Mouse (Mus musculus) stomach, embryonic 14.5 days (tissue): ENCODE measurements at regions not wholly inside any gene's neighbourhood (a gene's known extent, or its start where the extent isn't known, plus 50 kb on each side); places are given as distances from the start of the nearest gene placed in this dataset.

Experiments
- ATAC-seq: fragments of 200-750 bp; cut with Nextera tagmentation; 2 replicates; pipeline ENCODE4 v1.8.0; 2017; ENCODE audit warnings: low read depth, moderate TSS enrichment; ENCODE audit not compliant: insufficient number of reproducible peaks, insufficient read depth, low FRiP score
- H3K27ac ChIP-seq: fragments of 300-500 bp; sonication (generic); 2 replicates; pipeline ENCODE4 v1.5.1; 2014; ENCODE audit warnings: mild to moderate bottlenecking, low read length, moderate library complexity, mixed read lengths
- H3K27me3 ChIP-seq: fragments of 300-500 bp; sonication (generic); 2 replicates; pipeline ENCODE4 v1.6.1; 2014; ENCODE audit warnings: low read length, control low read depth, mixed read lengths; ENCODE audit not compliant: control insufficient read depth, insufficient read depth
- H3K36me3 ChIP-seq: fragments of 300-500 bp; sonication (generic); 2 replicates; pipeline ENCODE4 v1.6.1; 2014; ENCODE audit warnings: mild to moderate bottlenecking, control low read depth, low read length, moderate library complexity, mixed read lengths; ENCODE audit not compliant: control insufficient read depth, insufficient read depth
- H3K4me1 ChIP-seq: fragments of 300-500 bp; sonication (generic); 2 replicates; pipeline ENCODE4 v1.6.1; 2014; ENCODE audit warnings: low read length, control low read depth, mixed read lengths; ENCODE audit not compliant: control insufficient read depth, insufficient read depth
- H3K4me2 ChIP-seq: fragments of 300-500 bp; sonication (generic); replicated peaks from 2 replicates; pipeline ENCODE4 v1.6.1; 2014; ENCODE audit warnings: low read depth, low read length, control low read depth
- H3K4me3 ChIP-seq: fragments of 300-500 bp; sonication (generic); 2 replicates; pipeline ENCODE4 v1.5.1; 2014; ENCODE audit warnings: low read depth, low read length, control low read depth
- H3K9ac ChIP-seq: fragments of 300-500 bp; sonication (generic); replicated peaks from 2 replicates; pipeline ENCODE4 v1.6.1; 2014; ENCODE audit warnings: low read depth, mild to moderate bottlenecking, control low read depth, low read length, moderate library complexity, mixed read lengths
- H3K9me3 ChIP-seq: fragments of 300-500 bp; sonication (generic); 2 replicates; pipeline ENCODE4 v1.6.1; 2016; ENCODE audit warnings: low read depth, low read length, control low read depth; ENCODE audit not compliant: control insufficient read depth
- WGBS: fragments of 180-500 bp; shearing (Covaris S2); extraction: QIAGEN DNeasy Blood & Tissue Kit; methylation state at CpG from one replicate; pipeline ENCODE4 v1.1.7; 2014; 5-methylcytosine and 5-hydroxymethylcytosine counted together

GRCm38 (mm10) chr10:95110786-95111185, 166.2 kb upstream of the Plxnc1 start:
- ATAC-seq, result no peak
- Histone ChIP-seq H3K4me2 (no peak overlapping the region), H3K27ac (no peak overlapping the region), H3K4me1 (no peaks in the 10 kb centered on the region), H3K4me3 (no peak overlapping the region), H3K36me3 (no peaks in the 10 kb centered on the region), H3K27me3 (no peaks in the 10 kb centered on the region), H3K9me3 (no peaks in the 10 kb centered on the region), H3K9ac (no peak overlapping the region)
- WGBS, result 90% methylated on average over 21 of the region's 21 CpGs

- Histone ChIP-seq H3K27ac (no peak overlapping the region), H3K4me2 (no peak overlapping the region), H3K9me3 (no peaks in the 10 kb centered on the region), H3K9ac (no peak overlapping the region), H3K27me3 (no peaks in the 10 kb centered on the region), H3K4me1 (no peaks in the 10 kb centered on the region), H3K36me3 (no peaks in the 10 kb centered on the region), H3K4me3 (no peak overlapping the region)
- 91% methylated on average over 2 of the region's 2 CpGs for WGBS
- no peak for ATAC-seq
Measured at GRCm38 (mm10) chr10:95109576-95109975, 164.9 kb upstream of the Plxnc1 start.

- no peak overlapping the region for H3K9ac ChIP-seq
- H3K27ac ChIP-seq, result no peak overlapping the region; the same call in 1 of the 2 replicates
- no peak overlapping the region for H3K4me3 ChIP-seq
- H3K36me3 ChIP-seq, result no peaks in the 10 kb centered on the region
- no peaks in the 10 kb centered on the region for H3K9me3 ChIP-seq
- WGBS, result 62% methylated on average over 3 of the region's 3 CpGs
- no peaks in the 10 kb centered on the region for H3K4me1 ChIP-seq
- ATAC-seq, result 0 out of 2 replicates have a peak, but pooled peaks have one; percentile 6
- no peaks in the 10 kb centered on the region for H3K27me3 ChIP-seq
- H3K4me2 ChIP-seq, result no peak overlapping the region
Measured at GRCm38 (mm10) chr10:95107532-95108251, 163.1 kb upstream of the Plxnc1 start.

- Histone ChIP-seq H3K36me3 (no peaks in the 10 kb centered on the region), H3K27me3 (no peaks in the 10 kb centered on the region), H3K4me3 (no peak overlapping the region), H3K9ac (no peak overlapping the region), H3K4me2 (no peak overlapping the region), H3K9me3 (no peaks in the 10 kb centered on the region), H3K27ac (no peak overlapping the region), H3K4me1 (no peaks in the 10 kb centered on the region)
- ATAC-seq, result no peak
Measured at GRCm38 (mm10) chr10:95103808-95104207, 159.2 kb upstream of the Plxnc1 start.

GRCm38 (mm10) chr10:95102981-95103380, 158.3 kb upstream of the Plxnc1 start:
- Histone ChIP-seq H3K4me3 (no peak overlapping the region), H3K4me2 (no peak overlapping the region), H3K4me1 (no peaks in the 10 kb centered on the region), H3K9me3 (no peaks in the 10 kb centered on the region), H3K27me3 (no peaks in the 10 kb centered on the region), H3K36me3 (no peaks in the 10 kb centered on the region), H3K9ac (no peak overlapping the region), H3K27ac (no peak overlapping the region)
- 68% methylated on average over 4 of the region's 4 CpGs for WGBS
- ATAC-seq, result no peak

GRCm38 (mm10) chr10:95099906-95100305, 155.3 kb upstream of the Plxnc1 start:
- Histone ChIP-seq H3K4me3 (no peak overlapping the region), H3K36me3 (no peaks in the 10 kb centered on the region), H3K27ac (no peak overlapping the region), H3K9ac (no peak overlapping the region), H3K4me2 (no peak overlapping the region), H3K9me3 (no peaks in the 10 kb centered on the region), H3K4me1 (no peaks in the 10 kb centered on the region), H3K27me3 (no peaks in the 10 kb centered on the region)
- WGBS, result 81% methylated on average over 5 of the region's 5 CpGs
- no peak for ATAC-seq

- Histone ChIP-seq H3K4me2 (no peak overlapping the region), H3K9me3 (no peaks in the 10 kb centered on the region), H3K27ac (no peak overlapping the region), H3K4me1 (no peaks in the 10 kb centered on the region), H3K36me3 (no peaks in the 10 kb centered on the region), H3K9ac (no peak overlapping the region), H3K4me3 (no peak overlapping the region), H3K27me3 (no peaks in the 10 kb centered on the region)
- ATAC-seq, result no peak
- WGBS, result 89% methylated on average over 4 of the region's 4 CpGs
Measured at GRCm38 (mm10) chr10:95095847-95096246, 151.2 kb upstream of the Plxnc1 start.

- H3K4me3 ChIP-seq, result no peak overlapping the region
- 82% methylated on average over 8 of the region's 8 CpGs for WGBS
- H3K27ac ChIP-seq, result no peak overlapping the region
- H3K36me3 ChIP-seq, result no peaks in the 10 kb centered on the region
- no peaks in the 10 kb centered on the region for H3K4me1 ChIP-seq
- H3K9ac ChIP-seq, result no peak overlapping the region
- ATAC-seq, result no peak
- H3K27me3 ChIP-seq, result no peaks in the 10 kb centered on the region
- H3K4me2 ChIP-seq, result no peak overlapping the region
- H3K9me3 ChIP-seq, result no peaks in the 10 kb centered on the region
Measured at GRCm38 (mm10) chr10:95094771-95095170, 150.1 kb upstream of the Plxnc1 start.

- WGBS, result 49% methylated on average over 5 of the region's 5 CpGs
- no peak overlapping the region for H3K9ac ChIP-seq
- H3K27ac ChIP-seq, result no peak overlapping the region
- H3K36me3 ChIP-seq, result no peaks in the 10 kb centered on the region
- H3K4me2 ChIP-seq, result no peak overlapping the region
- H3K9me3 ChIP-seq, result no peaks in the 10 kb centered on the region
- ATAC-seq, result no peak
- no peak overlapping the region for H3K4me3 ChIP-seq
- no peaks in the 10 kb centered on the region for H3K4me1 ChIP-seq
- H3K27me3 ChIP-seq, result no peaks in the 10 kb centered on the region
Measured at GRCm38 (mm10) chr10:95093266-95093665, 148.6 kb upstream of the Plxnc1 start.
